Mouse (Mus musculus) C2C12 (cell line): ENCODE data around the gene Tnf.

Experiments used
- CTCF ChIP-seq: IDR thresholded peaks from one replicate; pipeline ENCODE4 v1.5.1; 2011; ENCODE audit not compliant: control insufficient read depth, insufficient read depth, insufficient read length
- MAX ChIP-seq: IDR thresholded peaks from one replicate; pipeline ENCODE4 v1.6.1; 2011; ENCODE audit warnings: mild to moderate bottlenecking, control low read depth
- MYOD1 ChIP-seq: IDR thresholded peaks from one replicate; pipeline ENCODE4 v1.6.1; 2011; ENCODE audit warnings: low read depth; ENCODE audit not compliant: control insufficient read depth, insufficient read length
- MYOG ChIP-seq: IDR thresholded peaks from one replicate; pipeline ENCODE4 v1.6.1; 2011; ENCODE audit not compliant: control insufficient read depth, insufficient read length; ENCODE audit errors: extremely low read depth
- USF1 ChIP-seq: IDR thresholded peaks from one replicate; pipeline ENCODE4 v1.6.1; 2011; ENCODE audit warnings: low read depth, mild to moderate bottlenecking, control low read depth, moderate library complexity

DNA sequence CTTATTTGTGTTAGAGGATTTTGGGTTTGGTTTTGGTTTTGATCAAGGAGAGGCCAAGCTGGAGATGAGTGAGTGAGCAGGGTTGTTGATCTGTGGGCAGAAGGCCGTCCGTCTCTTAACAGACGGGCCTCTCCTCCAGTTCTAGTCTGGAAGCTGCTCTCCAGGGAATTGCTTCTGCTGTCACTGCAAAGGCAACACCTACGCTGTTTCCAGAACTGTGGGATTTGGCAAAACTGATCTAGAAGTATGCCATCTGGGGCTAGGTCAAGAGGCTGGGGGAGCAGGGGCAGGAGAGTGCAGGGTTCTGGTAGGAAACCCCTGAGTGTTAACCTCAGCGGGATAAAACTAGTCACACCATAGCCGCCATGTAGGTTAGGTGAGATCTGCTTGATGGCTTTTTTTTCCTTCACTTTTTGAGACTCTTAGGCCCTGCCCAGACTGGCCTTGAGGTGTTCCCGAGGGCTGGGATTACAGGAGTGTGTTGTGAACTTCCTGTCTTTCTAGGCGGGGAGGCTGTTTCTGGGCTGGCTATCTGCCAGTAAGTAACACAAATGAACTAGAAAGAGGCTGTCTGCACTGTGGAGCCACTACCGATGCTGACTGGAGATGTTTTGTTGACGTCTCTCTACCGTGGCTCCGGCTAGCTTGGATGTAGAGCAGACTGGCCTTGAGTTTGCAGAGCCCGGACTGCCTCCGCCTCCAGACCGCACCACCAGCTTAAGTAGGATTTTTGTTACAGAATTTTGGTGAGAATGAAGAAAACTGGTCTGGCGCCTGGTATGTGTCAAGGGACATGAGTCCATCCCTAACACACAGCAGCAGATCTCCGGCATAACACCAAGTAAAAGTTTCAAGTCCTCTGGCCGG, 31.5 kb upstream of the Tnf start, which contains the start of gene Atp6v1g2:
- TF ChIP-seq CTCF (no peak), MYOG (no peak), MAX (no peak), MYOD1 (no peak), USF1 (no peak)
